Mouse (Mus musculus): Measurements from ENCODE around the gene Plekho1.
"Not testable (repeated sequence)": the region's sequence is repeated elsewhere in the genome, so short reads cannot be mapped to it uniquely, and the experiment has no call there.

DNA sequence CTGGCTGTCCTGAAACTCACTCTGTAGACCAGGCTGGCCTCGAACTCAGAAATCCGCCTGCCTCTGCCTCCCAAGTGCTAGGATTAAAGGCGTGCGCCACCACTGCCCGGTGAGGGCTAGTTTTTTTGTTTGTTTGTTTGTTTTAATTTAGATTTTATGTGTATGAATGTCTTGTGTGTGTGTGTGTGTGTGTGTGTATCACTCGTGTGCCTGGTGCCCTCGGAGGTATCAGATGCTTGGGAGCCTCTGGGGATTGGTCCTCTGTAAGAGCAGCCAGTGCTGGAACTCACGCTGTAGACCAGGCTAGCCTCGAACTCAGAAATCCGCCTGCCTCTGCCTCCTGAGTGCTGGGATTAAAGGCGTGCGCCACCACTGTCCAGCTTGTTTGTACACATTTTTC, 44.2 kb downstream of the Plekho1 start:
- TF ChIP-seq EP300, CTCF (IDR thresholded peaks at IDR 0.05): not testable (repeated sequence)
